Mouse (Mus musculus) cerebellum, postnatal 4 days (tissue): Measurements from ENCODE around the gene Chchd3.

Source experiments
- DNase-seq, 2 experiments: peaks; one replicate each; pipeline ENCODE4 v3.0.0; 2022; ENCODE audit warnings: low spot score in 2 of 2, mixed read lengths in 1 of 2

Gene Chchd3

GRCm38 (mm10) chr6:33002988-33003387 is 57.1 kb downstream of the Chchd3 start:
- no peak for DNase-seq

DNA sequence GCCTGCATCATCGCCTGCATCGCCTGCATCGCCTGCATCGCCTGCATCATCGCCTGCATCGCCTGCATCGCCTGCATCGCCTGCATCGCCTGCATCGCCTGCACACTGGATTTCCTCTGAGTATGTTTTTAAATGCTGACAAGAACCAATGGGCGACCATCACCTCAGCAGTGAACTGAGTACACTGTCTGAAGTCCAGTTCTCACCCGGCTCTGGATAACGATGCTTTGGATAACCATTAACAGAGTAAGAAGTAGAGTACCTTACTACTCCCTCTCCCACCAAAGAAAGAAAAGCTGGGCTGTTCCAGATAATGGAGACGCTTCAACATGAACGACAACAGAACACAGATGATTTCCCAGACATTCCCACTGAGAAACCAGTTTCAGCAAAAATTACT is 58.8 kb downstream of the Chchd3 start:
- DNase-seq: no peak

DNA sequence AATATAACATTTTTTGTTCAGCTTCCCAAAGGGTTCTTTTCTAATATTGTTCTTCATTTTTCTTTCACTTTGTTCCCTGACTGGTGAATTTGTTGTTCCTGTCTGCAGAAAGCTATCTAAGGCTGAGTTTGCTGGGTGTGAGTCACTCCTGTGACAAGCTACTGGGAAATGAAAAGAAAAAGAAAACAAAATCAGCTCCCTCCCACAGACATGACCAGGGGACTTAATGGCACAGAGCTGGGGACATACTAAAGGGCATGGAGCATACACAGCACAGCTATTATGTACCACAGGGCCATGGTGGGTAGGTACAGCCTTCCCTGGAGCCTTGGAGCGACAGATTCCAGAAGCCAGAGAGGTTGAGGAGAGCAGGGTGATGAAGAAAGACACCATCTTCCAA is 63.5 kb downstream of the Chchd3 start:
- DNase-seq: no peak

GRCm38 (mm10) chr6:32993847-32994246 is 66.2 kb downstream of the Chchd3 start:
- DNase-seq: no peak

DNA sequence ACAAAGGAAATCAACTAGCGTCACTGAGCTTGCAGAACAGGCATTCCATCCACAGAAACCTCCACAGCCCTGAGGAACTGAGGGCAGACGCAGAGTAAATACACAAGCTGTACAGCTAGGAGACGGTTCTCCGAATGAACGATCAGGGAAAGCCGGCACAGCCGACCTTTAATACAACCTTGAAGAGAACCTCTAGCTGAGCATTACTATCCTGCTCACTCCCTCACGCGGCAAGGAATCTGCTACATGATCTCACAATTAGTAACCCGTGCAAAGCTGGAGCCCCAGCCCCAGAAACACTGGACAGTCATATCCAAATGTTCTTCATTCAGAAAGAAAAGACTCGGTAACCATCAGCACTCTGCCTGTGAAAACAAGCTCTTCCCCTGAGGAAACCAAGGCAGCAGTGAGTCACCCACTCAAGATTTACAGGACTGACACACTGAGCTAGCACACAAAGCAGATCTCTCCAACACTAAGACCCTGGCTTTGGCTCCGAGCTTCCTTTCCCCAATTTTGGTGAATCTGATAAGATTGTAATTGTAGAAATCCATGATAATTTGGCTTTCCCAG is 69.9 kb downstream of the Chchd3 start:
- no peak for DNase-seq

GRCm38 (mm10) chr6:32988561-32988960 is 71.5 kb downstream of the Chchd3 start:
- no peak for DNase-seq

DNA sequence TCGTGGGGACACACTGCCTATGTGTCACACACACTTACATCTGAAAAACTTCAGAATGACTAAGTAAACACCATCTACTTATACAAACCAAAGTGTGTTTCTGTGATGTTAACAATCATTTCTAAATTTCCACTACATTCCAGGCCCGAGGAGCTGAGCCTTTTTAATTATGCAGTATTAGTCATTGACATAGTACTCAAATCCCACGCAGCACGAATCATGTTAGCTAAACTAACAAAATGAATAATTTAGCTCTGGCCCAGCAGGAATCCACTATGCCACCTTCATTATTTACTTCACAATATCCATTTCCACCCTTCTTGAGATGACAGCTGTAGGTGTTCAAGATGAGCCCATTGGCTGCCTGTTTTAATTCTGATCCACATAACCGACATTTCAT is 76.2 kb downstream of the Chchd3 start:
- DNase-seq: no peak

DNA sequence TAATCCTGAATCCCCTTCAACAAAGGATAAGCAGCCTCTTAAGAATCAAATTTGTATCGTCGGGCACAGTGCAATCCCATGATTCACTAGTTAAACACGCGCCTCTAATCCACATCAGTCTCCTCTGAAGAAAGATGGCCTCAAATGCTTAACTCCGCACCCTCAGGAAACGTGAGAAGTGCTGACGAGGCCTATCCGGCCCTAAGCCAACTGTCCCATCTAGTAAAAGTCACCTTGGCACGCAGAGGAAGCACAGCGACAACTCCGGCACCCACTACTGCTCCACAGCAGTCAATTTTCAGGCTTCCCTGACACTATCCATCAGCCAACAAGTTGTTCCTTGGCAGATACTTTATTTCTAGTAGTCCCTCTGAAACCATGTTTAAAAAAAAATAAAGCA is 78.8 kb downstream of the Chchd3 start:
- no peak for DNase-seq

DNA sequence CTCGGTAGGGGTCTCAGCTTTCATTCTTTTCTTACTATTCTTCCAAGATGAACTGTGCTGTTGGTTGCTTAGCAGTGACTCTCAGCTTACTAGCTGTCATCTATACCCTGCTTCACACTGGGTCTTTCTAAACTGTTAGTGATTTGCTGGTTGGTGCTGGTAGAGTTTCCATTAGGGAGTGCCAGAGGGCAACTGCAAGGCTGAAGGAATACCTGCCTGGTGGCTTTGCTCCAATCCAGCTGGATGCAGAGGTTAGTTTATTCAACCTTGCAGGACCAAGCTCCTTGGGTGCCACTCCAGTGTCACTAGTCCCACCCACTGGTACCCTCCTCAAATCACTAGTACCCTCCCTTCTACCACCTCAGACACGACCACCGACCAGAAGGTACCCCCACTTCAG is 81.2 kb downstream of the Chchd3 start:
- DNase-seq: no peak

DNA sequence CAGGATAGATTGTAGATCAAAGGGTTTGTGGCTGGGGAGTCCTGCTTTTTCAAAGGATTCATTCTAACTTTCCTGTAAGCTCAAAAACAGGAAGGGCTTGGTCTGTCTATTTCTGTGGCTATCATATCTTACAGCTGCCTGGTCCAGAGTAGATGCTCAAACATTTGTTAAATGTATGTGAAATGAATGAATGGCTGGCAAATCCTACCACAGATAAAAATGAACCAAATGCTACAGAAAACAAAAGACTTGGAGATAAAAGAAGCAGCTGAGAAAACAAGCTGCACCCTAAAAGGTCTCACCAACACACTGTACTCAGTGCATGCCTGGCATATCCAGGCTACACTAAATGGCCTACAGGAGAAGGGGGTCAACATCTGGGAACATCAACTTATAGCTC is 88.1 kb downstream of the Chchd3 start:
- no peak for DNase-seq

DNA sequence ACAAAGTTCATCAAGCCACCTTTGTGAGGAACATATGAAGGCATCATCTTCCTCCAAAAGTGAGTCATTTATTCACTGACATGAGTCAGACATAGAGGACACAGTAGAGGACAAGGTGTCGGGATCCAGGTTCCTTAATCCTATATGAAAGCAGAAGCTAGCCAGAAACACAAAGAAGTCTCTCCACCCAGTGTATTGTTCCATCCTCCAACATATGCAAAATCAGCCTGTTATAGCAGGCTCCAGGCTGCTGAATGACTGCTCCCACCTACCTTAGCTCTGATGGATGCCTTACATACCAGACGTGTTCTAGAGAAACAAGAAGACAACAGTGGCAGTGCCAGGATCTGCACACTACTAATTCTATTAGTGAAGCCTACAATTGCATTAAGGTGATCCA is 91.1 kb downstream of the Chchd3 start:
- DNase-seq: no peak

DNA sequence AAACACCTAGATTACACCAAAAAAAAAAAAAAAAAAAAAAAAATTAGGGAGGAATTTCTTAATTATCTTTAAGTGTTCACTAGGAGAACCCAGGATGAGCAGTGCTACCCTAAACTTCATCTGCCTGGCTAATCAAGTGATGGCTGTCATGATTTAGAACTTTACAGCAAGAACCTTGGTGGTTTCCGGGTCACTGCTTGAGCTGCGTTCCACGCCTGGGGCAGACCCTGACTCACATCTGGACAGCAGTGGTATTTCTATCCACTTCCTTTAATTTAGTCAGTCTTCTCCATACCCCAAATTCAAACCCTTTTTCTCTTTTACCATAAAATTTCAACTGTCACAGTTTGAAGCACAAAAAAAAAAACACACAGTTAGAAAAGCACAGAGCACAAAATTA is 98.0 kb downstream of the Chchd3 start:
- DNase-seq: no peak

GRCm38 (mm10) chr6:32961477-32961876 is 98.6 kb downstream of the Chchd3 start:
- DNase-seq: no peak

GRCm38 (mm10) chr6:32959816-32960550 is 100.1 kb downstream of the Chchd3 start:
- DNase-seq: no peak

GRCm38 (mm10) chr6:32955481-32955880 is 104.6 kb downstream of the Chchd3 start:
- DNase-seq: no peak

DNA sequence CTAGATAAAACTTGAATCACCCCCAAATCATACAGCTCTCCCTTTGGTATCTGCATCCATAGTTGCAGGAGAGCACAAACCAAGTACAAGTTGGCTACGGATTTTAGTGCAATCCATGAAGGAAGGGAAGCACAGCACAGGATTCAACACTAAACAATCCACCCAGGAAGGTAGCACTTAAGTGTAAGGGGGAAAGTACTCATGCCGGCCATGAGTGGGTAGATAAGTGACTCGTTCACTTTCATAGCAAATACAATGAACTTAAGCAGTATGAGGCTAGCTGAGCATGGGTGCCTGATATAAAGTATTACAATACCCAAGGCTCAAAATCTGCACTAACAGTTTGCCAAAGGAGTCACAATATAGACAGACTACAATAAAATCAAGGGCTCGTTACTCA is 109.1 kb downstream of the Chchd3 start:
- no peak for DNase-seq

GRCm38 (mm10) chr6:32949702-32950101 is 110.4 kb downstream of the Chchd3 start:
- no peak for DNase-seq

GRCm38 (mm10) chr6:32947225-32947624 is 112.8 kb downstream of the Chchd3 start:
- no peak for DNase-seq

GRCm38 (mm10) chr6:32944956-32945355 is 115.1 kb downstream of the Chchd3 start:
- no peak for DNase-seq

DNA sequence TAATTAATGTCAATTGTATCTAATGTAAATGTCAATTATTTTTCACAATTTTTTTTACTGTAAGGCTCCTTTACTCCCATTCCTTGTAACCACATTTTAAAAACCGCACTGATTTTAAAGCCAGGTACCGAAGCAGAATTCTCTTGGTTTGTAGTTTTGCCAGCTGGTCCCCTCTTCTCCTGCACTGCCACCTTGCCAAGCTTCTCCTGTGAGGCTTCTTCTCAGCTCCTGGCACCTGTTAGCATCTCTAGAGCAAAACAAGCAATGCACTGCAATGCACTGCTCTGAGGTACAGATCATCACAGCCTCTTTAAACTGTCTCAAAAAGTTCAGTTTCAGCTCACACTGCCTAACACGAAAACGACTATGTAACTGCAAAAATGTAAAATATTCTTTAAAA is 116.4 kb downstream of the Chchd3 start:
- DNase-seq: no peak

- no peak for DNase-seq
Observed at GRCm38 (mm10) chr6:32940299-32940698, 119.8 kb downstream of the Chchd3 start.

DNA sequence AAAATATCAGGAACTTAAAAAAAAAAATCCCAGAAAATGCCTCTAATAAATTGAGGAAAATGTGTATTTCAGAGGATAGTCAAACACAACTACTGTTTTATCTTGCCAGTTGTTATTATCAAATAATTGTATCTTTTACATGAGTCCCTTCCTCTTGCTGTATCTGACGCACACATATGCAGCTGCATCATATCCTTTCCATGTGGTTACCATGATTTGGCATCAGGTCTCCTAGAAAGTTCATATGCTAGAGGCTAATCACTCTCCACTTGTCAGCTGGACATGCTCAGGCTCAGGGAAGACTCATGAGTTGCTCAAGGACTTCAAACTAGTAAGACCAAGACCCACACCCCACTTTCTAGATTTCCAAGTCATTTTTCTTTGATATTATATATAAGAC is 122.4 kb downstream of the Chchd3 start:
- no peak for DNase-seq

GRCm38 (mm10) chr6:32936794-32937193 is 123.3 kb downstream of the Chchd3 start:
- no peak for DNase-seq

DNA sequence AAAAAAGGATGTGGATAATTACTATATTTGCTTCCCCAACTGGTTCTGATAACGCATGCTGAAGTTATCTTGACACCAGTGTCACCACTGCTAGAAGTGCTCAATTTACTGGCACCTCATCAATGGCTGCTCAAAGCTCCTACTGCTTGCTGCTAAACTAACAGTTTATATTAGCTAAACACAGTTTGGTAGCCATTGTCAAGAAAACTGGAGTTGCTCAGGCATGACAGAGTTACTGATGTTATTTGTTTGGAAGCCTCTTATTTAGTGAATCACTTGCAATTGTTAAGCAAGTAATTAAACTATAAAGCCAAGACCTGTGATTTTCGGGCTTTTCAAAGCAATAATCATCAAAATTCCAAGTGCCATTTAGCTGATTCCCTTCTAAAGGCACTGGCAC is 123.7 kb downstream of the Chchd3 start:
- no peak for DNase-seq
